Mouse (Mus musculus) liver, adult 2 months (tissue): ENCODE results near the gene Nif3l1.

ENCODE experiments used
- CTCF ChIP-seq: fragments of 200-500 bp; IDR thresholded peaks from 2 replicates; pipeline ENCODE4 v1.5.1; 2011; ENCODE audit warnings: low read depth, low read length, control low read depth
- POLR2A ChIP-seq: fragments of 200-500 bp; IDR thresholded peaks from 2 replicates; pipeline ENCODE4 v1.6.1; 2011; ENCODE audit warnings: low read length, control low read depth; ENCODE audit not compliant: insufficient read depth; ENCODE audit errors: extremely low read depth

- no peak for TF ChIP-seq POLR2A
- TF ChIP-seq CTCF = no peak
Measured at GRCm38 (mm10) chr1:58408141-58408540, 36.8 kb upstream of the Nif3l1 start.
